Mouse (Mus musculus) stomach, postnatal 0 days (tissue): ENCODE results near the gene Bhlha15.

Experiments
- CTCF ChIP-seq: IDR thresholded peaks from 2 replicates; pipeline ENCODE4 v1.5.1; 2016; ENCODE audit warnings: antibody characterized with exemption, low read depth, mild to moderate bottlenecking, moderate library complexity
- EP300 ChIP-seq: optimal IDR thresholded peaks from 2 replicates; pipeline ENCODE3; 2016; ENCODE audit warnings: antibody characterized with exemption

DNA sequence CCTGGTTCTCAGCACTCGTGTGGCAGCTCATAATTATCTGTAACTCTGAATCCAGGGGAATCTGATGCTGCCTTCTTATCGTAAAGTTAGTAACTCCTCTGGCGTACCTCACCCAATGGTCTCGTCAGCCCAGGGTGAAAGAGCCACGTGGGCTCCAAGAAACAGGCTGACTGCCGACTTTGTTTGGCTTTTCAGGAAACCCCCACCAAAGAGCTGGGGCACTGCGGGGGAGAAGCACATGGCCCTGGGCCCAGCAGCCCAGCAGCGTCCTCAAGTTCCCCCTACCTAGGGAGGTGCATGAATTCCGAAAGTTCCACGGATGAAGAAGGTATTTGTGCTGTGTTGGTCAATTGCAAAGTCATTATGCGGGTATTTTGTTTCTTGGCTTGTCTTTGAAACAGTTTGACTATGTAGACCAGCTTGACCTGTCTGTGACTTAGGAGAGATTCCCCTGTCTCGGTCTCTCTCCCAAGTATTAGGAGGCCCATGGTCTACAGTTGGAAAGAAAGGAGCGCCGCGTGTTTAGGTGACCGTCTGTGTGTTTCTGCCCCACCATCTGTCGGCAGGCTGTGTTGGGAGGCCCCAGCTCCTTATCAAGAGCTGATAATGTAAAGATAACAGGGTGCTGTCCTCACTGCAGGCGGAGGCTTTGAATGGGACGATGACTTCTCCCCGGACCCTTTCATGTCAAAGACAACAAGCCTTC lies 7.4 kb upstream of the Bhlha15 start:
- no peak for TF ChIP-seq CTCF
- TF ChIP-seq EP300, result no peak
